Mouse (Mus musculus): ENCODE data around the gene Scyl2. TPM values are rescaled to one million over a fixed set of nuclear protein-coding genes. Genes with fewer than 3 reads are reported as not detected.
A peak's percentile ranks its signal among the peaks of the same experiment; 100 is the strongest.
"Not testable (repeated sequence)": the region's sequence is repeated elsewhere in the genome, so short reads cannot be mapped to it uniquely, and the experiment has no call there.

The Scyl2 gene
- polyA plus RNA-seq, 1 experiment: 10.0 TPM

- Histone ChIP-seq H3K27me3 (replicated peaks) (no peaks in the 10 kb centered on the region), H3K4me1 (peaks cover 75% of the 10 kb centered on the region), H3K4me3 (replicated peaks) (no peak overlapping the region), H3K9me3 (no peaks in the 10 kb centered on the region), H3K36me3 (replicated peaks; ENCODE audit: low read length) (peaks cover 44% of the 10 kb centered on the region)
- TF ChIP-seq FLI1 (IDR thresholded peaks at IDR 0.05; ENCODE audit: low read length): no peak
- no peak for TF ChIP-seq GATA1 (IDR thresholded peaks at IDR 0.05; ENCODE audit: borderline replicate concordance, low read length)
Measured at GRCm38 (mm10) chr10:89681706-89682105, 4.4 kb downstream of the Scyl2 start.

- Histone ChIP-seq H3K36me3 (replicated peaks; ENCODE audit: low read length) (peaks cover 55% of the 10 kb centered on the region), H3K27me3 (replicated peaks) (no peaks in the 10 kb centered on the region), H3K9me3 (no peaks in the 10 kb centered on the region), H3K4me3 (replicated peaks) (no peak overlapping the region), H3K4me1 (peaks cover 73% of the 10 kb centered on the region)
- TF ChIP-seq GATA1 (IDR thresholded peaks at IDR 0.05; ENCODE audit: borderline replicate concordance, low read length): no peak
- no peak for TF ChIP-seq FLI1 (IDR thresholded peaks at IDR 0.05; ENCODE audit: low read length)
Measured at GRCm38 (mm10) chr10:89680517-89680916, 5.6 kb downstream of the Scyl2 start.

DNA sequence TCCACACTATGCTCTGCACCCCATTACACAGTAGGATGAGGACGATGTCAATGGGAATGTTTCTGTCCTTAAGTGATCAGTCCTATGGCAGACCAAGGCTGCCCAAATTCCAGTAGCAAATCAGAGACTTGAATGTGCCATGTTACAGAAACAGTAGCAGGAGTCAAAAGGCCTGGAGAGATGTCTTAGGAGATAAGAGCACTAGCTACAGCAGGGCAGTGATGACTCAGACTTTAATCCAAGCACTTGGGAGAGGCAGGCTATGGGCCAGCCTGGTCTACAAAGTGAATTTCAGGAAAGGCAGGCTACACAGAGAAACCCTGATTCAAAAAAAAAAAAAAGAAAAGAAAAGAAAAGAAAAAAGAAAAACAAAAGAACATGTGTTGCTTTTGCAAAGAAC is 6.6 kb downstream of the Scyl2 start:
- H3K36me3 ChIP-seq (replicated peaks; ENCODE audit: low read length): peaks cover 60% of the 10 kb centered on the region
- peaks cover 65% of the 10 kb centered on the region for H3K4me1 ChIP-seq
- no peaks in the 10 kb centered on the region for H3K27me3 ChIP-seq (replicated peaks)
- no peak overlapping the region for H3K4me3 ChIP-seq (replicated peaks)
- no peak for TF ChIP-seq GATA1 (IDR thresholded peaks at IDR 0.05; ENCODE audit: borderline replicate concordance, low read length)
- no peak for TF ChIP-seq FLI1 (IDR thresholded peaks at IDR 0.05; ENCODE audit: low read length)
- H3K9me3 ChIP-seq: no peaks in the 10 kb centered on the region

GRCm38 (mm10) chr10:89678054-89678453 is 8.0 kb downstream of the Scyl2 start:
- no peaks in the 10 kb centered on the region for H3K9me3 ChIP-seq
- TF ChIP-seq GATA1 (IDR thresholded peaks at IDR 0.05; ENCODE audit: borderline replicate concordance, low read length) (no peak), FLI1 (IDR thresholded peaks at IDR 0.05; ENCODE audit: low read length) (no peak)
- H3K36me3 ChIP-seq (replicated peaks; ENCODE audit: low read length): peaks cover 58% of the 10 kb centered on the region
- H3K4me3 ChIP-seq (replicated peaks): no peak overlapping the region
- peaks cover 57% of the 10 kb centered on the region for H3K4me1 ChIP-seq
- H3K27me3 ChIP-seq (replicated peaks): no peaks in the 10 kb centered on the region

GRCm38 (mm10) chr10:89676609-89677008 is 9.5 kb downstream of the Scyl2 start:
- Histone ChIP-seq H3K4me3 (replicated peaks) (no peak overlapping the region), H3K4me1 (peaks cover 48% of the 10 kb centered on the region), H3K9me3 (no peaks in the 10 kb centered on the region), H3K27me3 (replicated peaks) (no peaks in the 10 kb centered on the region), H3K36me3 (replicated peaks; ENCODE audit: low read length) (peaks cover 65% of the 10 kb centered on the region)
- TF ChIP-seq FLI1 (IDR thresholded peaks at IDR 0.05; ENCODE audit: low read length) (no peak), GATA1 (IDR thresholded peaks at IDR 0.05; ENCODE audit: borderline replicate concordance, low read length) (no peak)

- not testable (repeated sequence) for H3K9me3 ChIP-seq; H3K27me3 ChIP-seq (replicated peaks)
- Histone ChIP-seq H3K36me3 (replicated peaks; ENCODE audit: low read length) (peaks cover 84% of the 10 kb centered on the region), H3K4me3 (replicated peaks) (peak overlapping the region; percentile 69), H3K4me1 (peaks cover 25% of the 10 kb centered on the region)
Measured at GRCm38 (mm10) chr10:89670371-89670770, 15.7 kb downstream of the Scyl2 start.

DNA sequence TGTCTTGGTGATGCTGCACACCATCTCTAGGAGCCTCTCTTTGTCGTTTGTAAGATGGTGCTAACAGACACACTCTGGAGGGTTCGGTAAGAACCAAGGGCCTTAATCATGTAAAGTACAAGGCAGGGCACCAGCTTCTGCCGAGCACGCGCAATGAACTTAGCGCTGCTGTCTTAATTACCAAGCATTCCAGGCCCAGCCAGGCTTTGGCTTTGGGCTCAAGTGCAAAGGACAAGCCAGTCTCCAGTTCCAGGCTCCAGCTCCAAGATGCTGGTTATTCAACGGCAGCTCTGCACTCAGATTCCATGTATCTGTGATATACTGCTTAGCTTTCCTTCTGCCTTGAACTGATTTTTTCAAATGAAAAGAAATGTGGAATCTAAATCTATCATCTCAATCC is 18.5 kb downstream of the Scyl2 start:
- TF ChIP-seq FLI1 (IDR thresholded peaks at IDR 0.05; ENCODE audit: low read length): no peak
- TF ChIP-seq GATA1 (IDR thresholded peaks at IDR 0.05; ENCODE audit: borderline replicate concordance, low read length): no peak
- Histone ChIP-seq H3K36me3 (replicated peaks; ENCODE audit: low read length) (peaks cover 91% of the 10 kb centered on the region), H3K9me3 (peaks cover 4% of the 10 kb centered on the region; the same call in 1 of the 2 replicates), H3K4me3 (replicated peaks) (no peak overlapping the region), H3K27me3 (replicated peaks) (no peaks in the 10 kb centered on the region), H3K4me1 (peaks cover 35% of the 10 kb centered on the region)

DNA sequence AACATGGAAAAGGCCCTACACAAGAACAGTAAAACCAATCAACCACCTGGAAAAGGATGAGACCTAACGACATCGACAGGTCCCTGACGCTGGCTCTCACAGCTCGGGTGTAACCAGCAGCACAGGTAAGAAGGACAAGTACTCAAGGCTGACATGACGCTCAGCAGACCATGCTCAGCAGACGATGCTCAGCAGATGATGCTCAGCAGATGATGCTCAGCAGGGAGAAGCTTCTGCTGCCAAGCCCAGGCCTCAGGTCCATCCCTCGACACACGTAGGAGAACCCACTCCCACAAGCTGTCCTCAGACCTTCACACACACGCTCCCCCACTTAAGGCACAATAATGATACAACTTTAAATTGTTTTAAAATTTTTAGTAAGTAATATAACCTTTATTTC is 20.4 kb downstream of the Scyl2 start:
- H3K27me3 ChIP-seq (replicated peaks): no peaks in the 10 kb centered on the region
- H3K4me1 ChIP-seq: peaks cover 38% of the 10 kb centered on the region
- H3K36me3 ChIP-seq (replicated peaks; ENCODE audit: low read length): peaks cover 87% of the 10 kb centered on the region
- H3K9me3 ChIP-seq: peaks cover 4% of the 10 kb centered on the region; the same call in 1 of the 2 replicates
- H3K4me3 ChIP-seq (replicated peaks): no peak overlapping the region
- TF ChIP-seq GATA1 (IDR thresholded peaks at IDR 0.05; ENCODE audit: borderline replicate concordance, low read length) (no peak), FLI1 (IDR thresholded peaks at IDR 0.05; ENCODE audit: low read length) (no peak)

GRCm38 (mm10) chr10:89664977-89665645 is 21.0 kb downstream of the Scyl2 start:
- H3K36me3 ChIP-seq (replicated peaks; ENCODE audit: low read length): peaks cover 87% of the 10 kb centered on the region

DNA sequence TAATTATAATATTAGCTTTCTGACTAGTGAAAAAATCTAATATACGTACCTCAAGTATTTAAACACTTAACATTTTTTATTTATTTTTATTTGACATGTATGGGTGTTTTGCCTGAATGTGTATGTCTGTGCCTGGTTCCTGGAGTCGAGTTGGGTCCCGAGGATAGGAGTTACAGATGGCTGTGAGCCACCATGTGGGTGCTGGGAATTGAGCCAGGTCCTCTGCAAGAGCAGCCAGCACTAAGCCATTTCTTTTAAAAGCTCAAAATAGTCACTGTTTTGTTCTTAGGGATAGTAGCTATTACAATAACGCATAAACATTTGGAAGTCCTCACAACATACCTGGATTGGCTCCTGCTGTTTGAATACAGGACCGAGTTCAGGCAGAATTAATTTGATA is 29.7 kb downstream of the Scyl2 start:
- no peaks in the 10 kb centered on the region for H3K27me3 ChIP-seq (replicated peaks)
- H3K4me1 ChIP-seq: peaks cover under 1% of the 10 kb centered on the region; the same call in 1 of the 2 replicates
- no peaks in the 10 kb centered on the region for H3K9me3 ChIP-seq
- peaks cover 92% of the 10 kb centered on the region for H3K36me3 ChIP-seq (replicated peaks; ENCODE audit: low read length)
- TF ChIP-seq FLI1 (IDR thresholded peaks at IDR 0.05; ENCODE audit: low read length) (no peak), GATA1 (IDR thresholded peaks at IDR 0.05; ENCODE audit: borderline replicate concordance, low read length) (no peak)
- no peak overlapping the region for H3K4me3 ChIP-seq (replicated peaks)

More at GRCm38 (mm10) chr10:89664977-89665645, 21.0 kb downstream of the Scyl2 start:
- TF ChIP-seq GATA1 (IDR thresholded peaks at IDR 0.05; ENCODE audit: borderline replicate concordance, low read length): no peak
- TF ChIP-seq FLI1 (IDR thresholded peaks at IDR 0.05; ENCODE audit: low read length): no peak
- Histone ChIP-seq H3K9me3 (no peaks in the 10 kb centered on the region), H3K4me3 (replicated peaks) (no peak overlapping the region), H3K27me3 (replicated peaks) (no peaks in the 10 kb centered on the region), H3K4me1 (peaks cover 33% of the 10 kb centered on the region)
